Mouse (Mus musculus) small intestine, adult 2 months (tissue): Measurements from ENCODE around the gene Zic2. TPM values are rescaled to one million over a fixed set of nuclear protein-coding genes. Genes with fewer than 3 reads are reported as not detected.
"Not testable (repeated sequence)": the region's sequence is repeated elsewhere in the genome, so short reads cannot be mapped to it uniquely, and the experiment has no call there.

Experiments used
- H3K27ac ChIP-seq: fragments of 200-500 bp; 2 replicates; pipeline ENCODE4 v1.5.1; 2012; ENCODE audit warnings: low read depth, low read length, control low read depth, inconsistent platforms; ENCODE audit not compliant: insufficient read depth
- H3K27me3 ChIP-seq: fragments of 200-500 bp; 2 replicates; pipeline ENCODE4 v1.6.1; 2012; ENCODE audit warnings: mild to moderate bottlenecking, moderate library complexity, low read length, inconsistent platforms; ENCODE audit not compliant: control insufficient read depth, insufficient read depth
- H3K36me3 ChIP-seq: fragments of 200-500 bp; 2 replicates; pipeline ENCODE4 v1.6.1; 2012; ENCODE audit warnings: mild to moderate bottlenecking, low read length, control low read depth, inconsistent platforms; ENCODE audit not compliant: control insufficient read depth, insufficient read depth
- H3K4me1 ChIP-seq: fragments of 200-500 bp; 2 replicates; pipeline ENCODE4 v1.6.1; 2012; ENCODE audit warnings: low read length, inconsistent platforms, mixed read lengths; ENCODE audit not compliant: control insufficient read depth, insufficient read depth, insufficient read length
- H3K4me3 ChIP-seq: fragments of 200-500 bp; 2 replicates; pipeline ENCODE4 v1.5.1; 2012; ENCODE audit warnings: low read depth, mild to moderate bottlenecking, control low read depth, inconsistent platforms, low read length, moderate library complexity
- CTCF ChIP-seq: fragments of 200-500 bp; IDR thresholded peaks from 2 replicates; pipeline ENCODE4 v1.5.1; 2012; ENCODE audit warnings: low read depth, mild to moderate bottlenecking, control low read depth, inconsistent platforms, low read length, moderate library complexity, mixed read lengths; ENCODE audit not compliant: insufficient replicate concordance, insufficient read length; ENCODE audit errors: extremely low read depth
- POLR2A ChIP-seq: fragments of 200-500 bp; IDR thresholded peaks from 2 replicates; pipeline ENCODE4 v1.6.1; 2012; ENCODE audit warnings: low read depth, mild to moderate bottlenecking, control low read depth, inconsistent platforms, low read length, moderate library complexity
- WGBS: fragments of 180-500 bp; shearing (Covaris S2); methylation state at CpG from one replicate; pipeline ENCODE4 v1.1.7; 2018; 5-methylcytosine and 5-hydroxymethylcytosine counted together
- polyA plus RNA-seq: library from polyadenylated mRNA; depleted of rRNA; stranded (reverse); fragments of >200 nt; gene quantifications from 2 replicates; pipeline ENCODE4 v1.2.3, GENCODE M21; 2012

The Zic2 gene
- polyA plus RNA-seq, 1 experiment: not detected

DNA sequence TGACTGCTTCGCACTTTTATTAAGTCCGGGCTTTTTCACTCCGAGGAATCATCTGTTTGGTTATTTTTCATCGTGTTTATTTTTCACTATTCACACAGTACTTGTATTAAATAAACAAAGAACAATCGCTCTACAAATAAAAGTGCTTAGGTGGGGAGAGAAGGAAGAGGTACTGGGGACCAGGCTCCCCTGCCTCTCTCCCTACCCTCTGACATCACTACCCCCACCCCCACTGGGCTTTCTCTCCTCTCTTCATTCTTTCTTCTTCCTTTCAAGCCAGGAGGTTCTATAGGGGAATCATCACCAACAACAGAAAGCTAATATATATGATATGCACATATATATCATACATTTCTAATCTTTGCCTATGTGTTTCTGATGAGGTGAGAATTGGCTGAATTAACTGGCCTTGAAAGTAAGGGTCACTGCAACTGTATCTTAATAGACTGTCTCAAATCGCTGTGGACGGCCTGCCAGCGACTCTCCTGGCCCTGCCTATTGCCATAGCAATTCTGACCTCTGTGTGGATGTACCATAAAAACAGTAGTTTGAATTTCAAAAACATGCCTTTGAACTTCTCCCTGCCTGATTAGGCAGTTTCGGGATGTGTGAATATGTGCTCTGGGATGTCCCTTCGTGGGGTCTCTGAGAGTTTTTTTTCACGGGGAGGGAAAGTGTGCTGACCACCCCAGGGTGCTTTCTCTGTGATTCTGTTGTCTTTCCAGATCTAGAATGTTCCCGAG, 21.1 kb upstream of the Zic2 start:
- H3K36me3 ChIP-seq: no peaks in the 10 kb centered on the region
- peaks cover 8% of the 10 kb centered on the region for H3K4me1 ChIP-seq
- no peak overlapping the region for H3K4me3 ChIP-seq
- peaks cover 56% of the 10 kb centered on the region for H3K27me3 ChIP-seq
- no peak overlapping the region for H3K27ac ChIP-seq
- TF ChIP-seq POLR2A: no peak
- TF ChIP-seq CTCF: no peak
- WGBS: 14% methylated on average over 12 of the region's 12 CpGs

DNA sequence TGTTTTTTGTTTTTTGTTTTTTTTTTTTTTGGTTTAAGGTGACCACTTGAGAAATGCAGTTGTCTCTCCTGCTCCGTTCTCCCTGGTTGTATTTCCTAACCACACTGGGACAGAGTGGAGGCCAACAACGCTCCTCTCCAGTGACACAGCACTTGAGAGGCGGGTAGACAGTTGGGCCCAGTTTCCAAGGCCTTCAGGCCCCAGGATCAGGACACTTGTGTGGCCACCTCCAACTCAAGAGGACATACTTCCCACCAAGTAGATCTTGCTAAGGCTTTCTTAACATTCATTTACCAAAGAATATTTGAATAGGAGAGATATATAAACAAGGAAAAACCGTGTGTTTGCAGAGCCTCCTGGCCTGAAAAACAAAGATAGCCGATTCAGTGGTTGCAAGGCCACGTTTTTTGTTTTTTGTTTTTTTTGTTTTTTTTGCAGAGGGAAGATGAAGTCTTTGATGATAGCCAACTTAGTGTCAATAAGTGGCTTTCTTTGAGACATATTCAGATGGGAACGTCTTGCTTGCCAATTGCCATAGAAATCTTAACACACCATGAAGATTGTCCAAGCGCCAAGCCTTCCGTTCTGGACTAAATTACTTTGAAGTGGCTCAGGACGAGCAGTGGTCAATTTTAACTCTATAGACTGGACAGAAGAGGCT, 20.2 kb upstream of the Zic2 start:
- H3K27me3 ChIP-seq: peaks cover 49% of the 10 kb centered on the region
- WGBS: 68% methylated on average over 10 of the region's 10 CpGs
- no peak overlapping the region for H3K27ac ChIP-seq
- TF ChIP-seq CTCF (no peak), POLR2A (no peak)
- peaks cover 8% of the 10 kb centered on the region for H3K4me1 ChIP-seq
- H3K36me3 ChIP-seq: no peaks in the 10 kb centered on the region
- no peak overlapping the region for H3K4me3 ChIP-seq

DNA sequence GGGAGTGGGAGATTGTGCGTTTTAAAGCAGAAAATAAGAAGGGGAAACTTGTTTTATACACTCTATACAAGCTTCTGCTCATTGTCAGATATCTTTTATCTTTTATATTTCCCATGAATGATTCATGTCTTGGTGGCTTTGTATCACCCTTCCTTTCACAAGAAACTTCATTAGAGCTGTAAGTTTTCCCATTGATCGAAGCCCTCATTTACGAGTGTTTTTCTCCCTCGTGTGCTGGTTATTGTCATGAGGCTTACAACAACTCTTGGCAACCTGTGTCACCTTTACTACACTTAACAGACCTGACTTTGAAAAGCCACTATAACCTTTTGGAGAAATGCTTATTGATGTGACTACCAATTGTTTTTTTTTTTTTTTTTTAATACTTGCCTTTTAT, 19.7 kb upstream of the Zic2 start:
- H3K36me3 ChIP-seq: no peaks in the 10 kb centered on the region
- H3K4me1 ChIP-seq: peaks cover 8% of the 10 kb centered on the region
- H3K27me3 ChIP-seq: peaks cover 43% of the 10 kb centered on the region
- no peak overlapping the region for H3K27ac ChIP-seq
- H3K4me3 ChIP-seq: no peak overlapping the region
- TF ChIP-seq CTCF (no peak), POLR2A (no peak)
- 76% methylated on average over 4 of the region's 4 CpGs for WGBS

DNA sequence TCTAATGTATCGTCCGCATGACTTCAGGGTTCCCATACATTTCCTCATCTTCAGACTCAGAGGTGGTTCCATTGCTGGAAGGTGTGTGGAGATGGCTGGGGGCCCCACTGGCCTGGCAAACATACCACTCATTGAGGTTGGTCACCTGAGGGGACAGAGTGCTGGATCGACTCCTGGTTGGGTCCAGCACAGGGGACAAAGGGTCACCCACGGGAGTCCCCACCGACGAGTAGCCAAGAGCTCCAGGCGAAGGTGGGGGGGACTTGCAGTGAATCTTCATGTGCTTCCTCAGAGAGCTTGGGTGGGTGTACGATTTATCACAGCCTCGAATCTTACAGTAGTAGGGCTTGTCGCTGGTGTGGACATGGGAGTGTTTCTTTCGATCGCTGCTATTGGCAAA, 15.9 kb upstream of the Zic2 start:
- 77% methylated on average over 12 of the region's 12 CpGs for WGBS
- peaks cover 37% of the 10 kb centered on the region for H3K27me3 ChIP-seq
- H3K27ac ChIP-seq, H3K4me1 ChIP-seq, H3K4me3 ChIP-seq, H3K36me3 ChIP-seq: not testable (repeated sequence)

DNA sequence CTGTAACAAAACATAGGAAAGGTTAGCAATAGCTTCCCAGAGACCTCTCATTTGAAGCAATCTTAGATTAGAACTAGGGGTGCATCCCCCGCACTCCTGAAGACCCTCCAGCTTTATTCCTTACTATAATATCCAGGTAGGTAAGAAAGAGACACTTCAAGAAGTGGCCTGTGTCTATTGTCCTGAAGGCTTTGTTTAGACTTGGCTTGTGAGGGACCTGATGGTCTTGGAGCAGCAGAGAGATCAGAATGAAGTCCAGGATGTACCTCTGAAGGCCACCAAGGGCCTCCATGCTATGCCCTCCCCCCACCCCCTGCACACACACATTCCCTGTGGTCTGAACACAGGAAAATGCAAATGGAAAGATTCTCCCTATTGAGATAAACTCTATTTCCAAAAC, 15.5 kb upstream of the Zic2 start:
- H3K36me3 ChIP-seq: no peaks in the 10 kb centered on the region
- peaks cover 7% of the 10 kb centered on the region for H3K4me1 ChIP-seq
- H3K27ac ChIP-seq: no peak overlapping the region
- no peak overlapping the region for H3K4me3 ChIP-seq
- TF ChIP-seq POLR2A (no peak), CTCF (no peak)
- H3K27me3 ChIP-seq: peaks cover 39% of the 10 kb centered on the region
- WGBS: 100% methylated on average over 1 of the region's 1 CpGs

DNA sequence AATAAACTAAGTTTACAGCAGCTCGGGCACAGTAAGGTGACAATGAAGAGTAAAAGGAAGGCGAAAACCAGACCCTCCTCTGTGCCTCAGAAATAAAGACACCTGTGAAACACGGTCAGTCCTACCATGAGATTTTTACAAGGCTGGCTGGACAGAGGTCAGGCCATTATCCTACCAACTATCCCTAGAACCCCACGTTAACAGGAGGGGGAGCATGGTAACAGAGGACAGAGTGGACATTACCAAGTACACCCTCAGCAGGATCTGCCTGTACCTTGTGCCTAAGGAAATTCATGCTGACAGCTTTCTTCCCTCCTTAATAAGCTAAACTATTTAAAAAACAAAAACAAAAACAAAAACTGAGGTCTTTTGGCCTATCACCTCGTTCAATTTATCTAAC, 15.0 kb upstream of the Zic2 start:
- Histone ChIP-seq H3K27ac (no peak overlapping the region), H3K36me3 (no peaks in the 10 kb centered on the region), H3K4me1 (peaks cover 10% of the 10 kb centered on the region), H3K4me3 (no peak overlapping the region), H3K27me3 (peaks cover 40% of the 10 kb centered on the region)
- no peak for TF ChIP-seq CTCF
- TF ChIP-seq POLR2A: no peak
- 60% methylated on average over 5 of the region's 5 CpGs for WGBS

DNA sequence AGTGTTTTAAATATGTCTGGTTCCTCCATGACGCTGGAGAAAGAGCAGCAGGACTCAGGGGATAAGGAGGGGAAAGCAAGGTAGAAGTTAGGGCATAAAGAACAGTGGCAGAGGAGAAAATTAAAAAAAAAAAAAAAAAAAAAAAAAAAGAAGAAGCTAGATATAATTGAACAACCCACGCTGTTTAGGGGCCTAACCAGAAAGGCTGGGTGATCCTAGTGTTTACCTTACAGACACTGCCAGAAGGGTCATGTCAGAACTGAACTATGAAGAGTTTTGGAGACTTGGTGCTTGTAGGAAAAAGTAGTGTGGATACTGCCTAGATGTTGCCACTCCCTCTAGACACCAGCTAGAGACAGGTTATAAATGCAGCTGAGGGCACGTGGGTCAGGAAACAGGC, 13.7 kb upstream of the Zic2 start:
- no peaks in the 10 kb centered on the region for H3K36me3 ChIP-seq
- H3K27ac ChIP-seq: no peak overlapping the region
- H3K27me3 ChIP-seq: peaks cover 46% of the 10 kb centered on the region
- TF ChIP-seq CTCF (no peak), POLR2A (no peak)
- 47% methylated on average over 3 of the region's 3 CpGs for WGBS
- peaks cover 12% of the 10 kb centered on the region for H3K4me1 ChIP-seq
- no peak overlapping the region for H3K4me3 ChIP-seq

DNA sequence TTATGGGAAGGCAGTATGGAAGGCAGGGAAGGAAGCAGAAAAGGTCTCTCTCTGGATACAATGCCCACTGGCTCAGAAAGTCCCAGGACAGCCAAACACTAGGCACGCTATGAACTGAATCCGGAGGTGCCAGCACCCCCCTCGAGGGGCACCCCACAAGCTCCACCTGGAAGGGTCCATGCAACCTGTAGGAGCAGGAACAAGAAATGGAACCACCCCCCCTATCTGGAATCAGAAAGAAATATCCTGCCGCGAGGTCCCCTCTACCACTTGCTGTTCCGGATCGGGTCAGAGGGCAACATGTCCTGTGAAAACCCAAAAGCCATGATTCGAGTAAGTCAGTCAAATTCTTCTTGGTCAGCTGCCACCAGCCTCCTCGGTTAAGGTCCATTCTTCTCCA, 13.3 kb upstream of the Zic2 start:
- TF ChIP-seq CTCF (no peak), POLR2A (no peak)
- Histone ChIP-seq H3K4me3 (no peak overlapping the region), H3K27me3 (peaks cover 50% of the 10 kb centered on the region), H3K27ac (no peak overlapping the region), H3K36me3 (no peaks in the 10 kb centered on the region), H3K4me1 (peaks cover 12% of the 10 kb centered on the region)
- WGBS: 41% methylated on average over 9 of the region's 9 CpGs
